Mouse (Mus musculus) heart, postnatal 14 days (tissue): ENCODE results near the gene E330021D16Rik. TPM values are rescaled to one million over a fixed set of nuclear protein-coding genes. Genes with fewer than 3 reads are reported as not detected.
A peak's percentile ranks its signal among the peaks of the same experiment; 100 is the strongest.

Experiments used
- DNase-seq, 2 experiments: peaks; one replicate each; pipeline ENCODE4 v3.0.0; 2021 to 2022
- intact Hi-C: fragments of 180-260 bp; cut with DNase I; formaldehyde crosslinking; loops from one replicate; pipeline ENCODE4 v1.15.1; 2025
- total RNA-seq, 2 experiments: library from RNA; stranded (reverse); gene quantifications; 2 replicates each; pipeline ENCODE4 v1.2.3; 2021

The E330021D16Rik gene
- total RNA-seq, 2 experiments from 2014 or later = not detected

DNA sequence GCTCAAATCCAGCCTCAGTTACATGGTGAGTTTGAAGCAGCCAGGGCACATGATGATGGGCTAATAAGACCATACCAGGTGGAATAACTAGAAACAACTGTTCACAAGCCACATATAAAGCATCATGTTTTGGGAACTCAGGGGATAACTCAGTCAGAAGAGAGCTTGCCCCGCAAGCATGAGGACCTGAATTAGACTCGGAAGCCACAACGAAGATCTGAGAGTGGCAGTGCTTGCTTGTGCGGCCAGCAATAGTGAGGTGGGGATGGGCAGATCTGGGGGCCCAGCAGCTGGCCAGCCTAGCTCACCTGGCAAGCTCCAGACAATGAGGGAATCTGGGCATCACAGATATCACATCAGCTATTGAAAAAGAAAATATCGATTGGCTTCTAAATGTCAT lies 7.8 kb upstream of the E330021D16Rik start:
- DNase-seq = no peak
- intact Hi-C loops = loop anchor here (1.0 to 5.0 kb wide), 5 partner anchors 96 to 319 kb away; no protein-coding TSS in a partner anchor

DNA sequence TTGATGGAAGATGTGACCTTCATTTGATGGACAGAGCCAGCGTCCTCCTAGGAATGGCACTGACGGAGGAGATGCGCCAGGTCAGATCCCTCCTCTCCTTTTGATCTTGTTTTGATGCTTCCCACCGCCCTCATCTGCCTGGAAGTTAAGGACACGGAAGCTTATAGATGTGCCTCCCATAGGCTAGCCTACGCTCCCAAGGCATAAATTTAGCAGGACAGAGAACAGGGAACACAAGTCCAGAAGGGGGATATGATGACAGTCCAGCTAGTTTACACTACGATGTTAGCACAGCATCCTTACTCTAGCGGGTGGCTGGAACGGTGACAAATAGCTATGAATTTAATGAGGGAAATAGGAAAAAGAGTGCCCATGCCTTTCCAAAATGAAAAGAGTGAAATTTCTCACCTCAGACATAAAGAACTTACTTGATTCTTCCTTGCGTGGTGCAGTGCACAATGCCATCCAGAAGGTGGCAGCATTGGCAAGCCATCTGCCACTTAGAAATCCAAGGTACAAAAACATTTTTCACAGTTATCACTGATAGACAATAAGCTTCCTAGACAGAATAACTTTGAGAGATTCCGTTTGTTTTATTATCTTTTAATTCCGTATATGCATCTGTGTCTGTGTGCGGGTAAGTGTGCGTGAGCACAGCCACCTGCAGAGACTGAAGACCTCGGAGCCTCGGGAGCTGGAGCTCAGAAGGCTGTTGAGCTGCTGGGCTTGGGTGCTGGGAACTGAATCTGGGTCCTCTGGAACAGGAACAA lies 6.9 kb upstream of the E330021D16Rik start:
- DNase-seq = peak; percentile 65 to 75
- intact Hi-C loops = loop anchor here (2.0 to 5.0 kb wide), 4 partner anchors 97 to 320 kb away; no protein-coding TSS in a partner anchor

DNA sequence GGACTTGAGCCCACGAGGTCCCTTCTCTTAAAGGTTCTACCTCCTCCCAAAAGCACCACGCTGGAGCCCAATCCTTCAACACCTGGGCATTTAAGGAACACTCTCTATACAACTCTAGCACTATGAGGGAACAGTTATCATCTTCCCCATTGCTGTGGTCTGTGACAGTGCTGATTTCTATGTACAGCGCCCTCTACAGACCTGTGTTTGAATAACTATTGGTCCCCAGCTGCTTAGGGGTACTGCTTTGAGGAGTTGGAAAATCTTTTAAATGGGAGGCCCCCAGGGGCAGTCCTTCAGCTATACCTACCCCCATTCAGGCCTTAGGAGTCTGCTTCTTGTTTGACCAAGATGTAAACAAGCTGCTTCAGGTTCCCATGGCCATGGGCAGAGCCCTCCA lies 5.7 kb upstream of the E330021D16Rik start:
- DNase-seq = no peak
- intact Hi-C loops = loop anchor here (5.0 kb wide), 3 partner anchors 191 to 321 kb away; no protein-coding TSS in a partner anchor

DNA sequence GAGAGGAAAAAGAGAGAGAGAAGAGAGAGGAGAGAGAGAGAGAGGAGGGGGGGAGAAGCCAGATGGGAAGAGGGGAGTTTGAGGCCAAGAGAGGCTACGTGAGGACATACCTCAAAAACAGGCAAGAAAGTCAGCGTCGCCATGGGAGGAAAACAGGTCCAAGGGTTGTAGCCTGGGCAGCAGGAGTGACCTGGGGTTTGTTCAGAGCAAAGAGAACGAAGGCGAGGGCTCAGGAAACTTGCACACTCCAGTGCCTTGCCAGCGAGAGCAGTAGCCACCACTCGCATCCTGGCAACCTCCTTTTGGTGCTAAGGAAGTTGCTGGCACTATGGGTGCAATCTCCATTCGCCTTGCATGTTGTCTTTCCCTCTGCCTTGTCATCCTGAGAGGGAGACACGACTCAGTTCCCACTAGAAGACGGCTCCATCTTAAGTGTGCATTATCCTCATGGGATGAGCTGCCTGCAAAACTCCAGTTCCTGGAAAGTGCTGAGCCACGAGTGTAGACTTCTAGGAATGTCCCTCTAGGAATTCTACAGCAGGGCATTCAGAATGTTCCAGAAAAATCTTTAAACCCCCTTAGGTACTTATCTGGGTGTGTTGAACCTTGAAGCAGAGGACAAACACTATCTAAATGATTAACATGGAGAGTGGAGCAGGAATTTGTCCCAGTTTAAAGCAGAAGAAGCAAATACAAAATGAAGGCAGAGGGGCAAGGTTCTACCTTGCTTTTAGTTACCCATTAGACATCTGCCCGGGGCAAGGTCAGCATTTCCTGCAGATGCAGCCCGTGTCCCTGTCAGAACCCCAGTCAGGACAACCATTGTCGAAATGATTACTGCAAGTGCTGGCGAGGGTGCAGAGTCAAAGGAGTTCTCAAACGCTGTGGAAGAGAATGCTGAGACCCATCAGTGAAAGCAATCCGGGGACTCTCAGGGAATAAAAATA lies 3.8 kb upstream of the E330021D16Rik start:
- DNase-seq = no peak
- intact Hi-C loops = no loop called here

DNA sequence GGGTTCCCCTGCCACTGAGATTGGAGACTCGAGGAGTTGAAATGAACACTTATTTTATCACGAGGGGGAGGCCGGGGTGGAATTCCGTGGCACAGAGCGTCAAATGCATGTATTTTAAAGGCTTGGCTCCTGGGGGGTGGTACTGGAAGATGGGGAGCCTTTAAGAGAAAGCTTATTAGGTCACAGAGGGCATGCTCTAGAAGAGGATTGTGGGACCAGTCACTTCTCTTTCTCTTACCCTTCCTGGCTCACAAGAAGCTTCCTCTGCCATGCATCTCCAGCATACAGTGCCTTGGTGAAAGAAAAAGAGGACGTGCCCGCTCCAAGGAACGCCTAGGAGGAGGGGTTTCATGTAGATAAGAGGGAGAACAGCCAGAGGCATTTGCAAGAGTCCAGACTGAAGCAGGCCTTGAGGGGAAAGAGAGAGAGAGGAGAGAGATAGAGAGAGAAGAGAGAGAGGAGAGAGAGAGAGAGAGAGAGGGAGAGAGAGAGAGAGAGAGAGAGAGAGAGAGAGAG lies 3.0 kb upstream of the E330021D16Rik start:
- DNase-seq = no peak
- intact Hi-C loops = no loop called here

DNA sequence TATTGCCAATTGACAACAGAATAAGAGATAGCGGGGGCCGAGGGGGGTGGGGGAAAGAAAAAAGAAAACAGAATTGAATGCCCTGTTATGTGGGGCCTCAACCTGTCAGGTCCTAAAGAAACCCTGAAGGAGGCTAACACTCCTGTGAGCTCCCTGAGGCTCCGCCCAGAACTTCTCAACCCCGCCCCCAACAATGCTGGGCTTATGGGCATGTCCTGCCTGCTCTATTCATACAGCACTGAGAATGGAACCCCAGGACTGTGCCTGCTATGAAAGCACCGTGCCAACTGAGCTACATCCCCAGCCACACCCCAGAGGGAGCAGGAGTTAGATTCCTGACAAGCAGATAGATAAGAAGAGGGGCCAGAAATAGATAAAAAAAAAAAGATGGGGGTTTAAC lies 2.5 kb upstream of the E330021D16Rik start:
- no peak for DNase-seq
- intact Hi-C loops = no loop called here

DNA sequence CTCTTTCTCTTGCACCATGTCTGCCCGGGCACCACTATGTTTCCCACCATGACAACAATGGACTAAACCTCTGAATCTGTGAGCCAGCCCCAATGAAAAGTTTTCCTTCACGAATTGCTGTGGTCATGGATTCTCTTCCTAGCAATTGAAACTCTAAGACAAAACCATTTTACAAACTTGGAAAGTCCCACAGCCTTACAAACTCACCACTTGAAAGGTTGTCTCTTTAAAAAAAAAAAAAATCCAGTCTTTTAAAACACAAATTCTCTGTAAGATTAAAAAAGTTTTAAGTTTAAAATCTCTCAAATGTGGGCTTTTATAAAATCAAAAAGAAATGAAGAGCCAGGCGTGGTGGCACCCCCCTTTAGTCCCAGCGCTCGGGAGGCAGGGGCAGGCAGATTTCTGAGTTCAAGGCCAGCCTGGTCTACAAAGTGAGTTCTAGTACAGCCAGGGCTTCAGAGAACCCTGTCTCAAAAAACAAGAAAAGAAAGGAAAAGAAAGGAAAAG lies 1.5 kb downstream of the E330021D16Rik start:
- intact Hi-C loops = no loop called here
- no peak for DNase-seq

DNA sequence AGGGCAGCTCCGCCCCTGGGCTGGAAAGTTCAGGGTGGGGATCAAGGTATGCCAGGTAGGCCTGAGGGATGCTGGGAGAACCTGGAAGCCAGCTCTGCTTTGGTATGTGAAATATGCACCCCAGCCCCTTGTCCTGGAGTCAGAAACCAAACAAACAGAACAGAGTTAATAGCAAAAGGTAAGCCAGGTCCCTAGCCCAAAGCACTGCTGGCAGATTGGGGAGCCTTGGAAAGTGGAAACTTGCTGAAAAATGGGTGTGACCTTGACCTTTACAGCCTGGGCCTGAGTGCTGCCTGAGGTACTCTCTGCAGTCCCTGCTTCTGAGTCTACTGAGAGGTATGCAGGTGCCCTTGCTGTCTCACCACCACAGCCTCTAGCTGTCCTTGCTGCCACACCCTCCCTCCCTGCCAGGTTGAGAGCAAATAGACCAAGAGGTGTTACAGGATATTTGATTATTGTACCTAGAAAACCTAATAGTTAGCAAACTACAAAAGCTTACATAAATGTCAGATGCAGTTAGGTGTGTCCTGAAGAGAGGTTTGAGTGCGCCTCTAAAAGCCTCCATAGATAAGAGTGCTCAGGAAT lies 7.7 kb downstream of the E330021D16Rik start:
- intact Hi-C loops = no loop called here
- DNase-seq = no peak

DNA sequence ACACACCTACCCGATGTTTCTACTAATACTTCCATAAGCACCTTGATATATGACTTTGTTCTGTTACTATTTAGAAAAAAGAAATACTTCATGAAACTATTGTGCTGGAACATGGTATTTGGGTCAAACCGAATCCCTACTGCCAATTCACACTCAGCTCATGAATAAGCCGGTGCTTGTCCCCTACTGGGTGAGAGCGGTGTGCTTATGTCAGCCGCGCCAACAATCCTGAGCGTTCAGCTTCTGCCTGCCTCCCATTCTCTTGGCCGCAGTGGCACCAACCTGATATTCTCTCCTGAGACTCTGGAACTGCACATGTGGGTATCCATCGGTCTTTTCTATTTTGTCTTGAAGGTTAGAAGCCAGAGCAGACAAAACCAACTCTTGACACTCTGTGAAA lies 18.5 kb downstream of the E330021D16Rik start:
- intact Hi-C loops = no loop called here
- no peak for DNase-seq

DNA sequence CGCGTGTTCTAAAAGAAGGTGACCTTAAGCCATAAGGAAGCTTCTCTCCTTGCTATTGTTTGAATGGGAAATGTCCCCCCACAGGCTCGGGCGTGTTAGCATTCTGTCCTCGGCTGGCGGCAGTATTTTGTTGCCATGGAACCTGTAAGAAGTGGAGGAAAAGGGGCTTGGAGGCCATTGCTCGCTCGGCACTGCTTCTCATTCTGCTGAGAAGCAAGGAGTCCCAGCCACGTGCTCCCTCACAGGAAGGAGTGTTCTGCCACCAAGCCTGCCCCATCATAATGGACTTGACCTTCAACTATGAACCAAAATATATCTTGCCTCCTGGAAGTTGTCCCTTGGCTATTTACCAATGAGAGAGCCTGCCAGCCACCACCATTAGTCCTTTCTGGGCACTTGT lies 25.1 kb downstream of the E330021D16Rik start:
- DNase-seq = no peak
- intact Hi-C loops = no loop called here

DNA sequence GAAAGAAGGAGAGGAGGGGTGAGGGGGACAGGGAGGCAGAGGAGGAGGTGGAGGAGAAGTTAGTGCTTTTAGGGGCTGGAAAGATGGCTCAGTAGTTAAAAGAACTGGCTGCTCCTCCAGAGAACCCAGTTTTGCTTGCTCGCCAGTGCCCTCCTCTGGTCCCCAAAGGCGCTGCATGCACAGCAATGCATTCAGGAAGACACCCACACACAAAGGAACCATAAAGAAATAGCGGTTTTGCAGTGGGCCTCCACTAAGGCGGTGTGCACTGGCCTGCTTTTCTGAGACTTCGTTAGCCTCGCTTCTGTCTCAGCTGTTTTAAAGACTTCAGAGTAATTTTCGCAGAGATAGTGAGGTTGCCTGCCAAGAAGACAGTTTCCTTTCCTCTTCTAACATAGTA lies 30.1 kb downstream of the E330021D16Rik start:
- intact Hi-C loops = no loop called here
- DNase-seq = no peak

DNA sequence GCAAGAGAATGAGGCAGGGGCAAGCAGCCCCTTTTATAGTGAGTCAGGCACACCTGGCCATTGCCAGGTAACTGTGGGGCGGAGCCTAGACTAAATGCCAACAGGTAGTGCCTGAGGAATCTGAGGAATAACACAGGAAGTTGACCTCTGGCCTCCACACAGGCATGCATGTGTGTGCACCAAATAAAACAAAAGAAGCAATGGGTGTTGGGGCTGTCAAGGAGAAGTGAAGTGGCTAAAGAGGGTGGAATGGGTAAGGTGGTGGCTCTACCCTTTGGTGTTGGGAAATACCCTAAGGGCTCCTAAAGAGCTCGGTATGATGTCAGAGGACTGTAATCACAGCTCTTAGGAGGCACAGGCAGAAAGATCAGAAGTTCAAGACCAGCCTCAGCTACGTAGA lies 32.2 kb downstream of the E330021D16Rik start:
- intact Hi-C loops = no loop called here
- no peak for DNase-seq

DNA sequence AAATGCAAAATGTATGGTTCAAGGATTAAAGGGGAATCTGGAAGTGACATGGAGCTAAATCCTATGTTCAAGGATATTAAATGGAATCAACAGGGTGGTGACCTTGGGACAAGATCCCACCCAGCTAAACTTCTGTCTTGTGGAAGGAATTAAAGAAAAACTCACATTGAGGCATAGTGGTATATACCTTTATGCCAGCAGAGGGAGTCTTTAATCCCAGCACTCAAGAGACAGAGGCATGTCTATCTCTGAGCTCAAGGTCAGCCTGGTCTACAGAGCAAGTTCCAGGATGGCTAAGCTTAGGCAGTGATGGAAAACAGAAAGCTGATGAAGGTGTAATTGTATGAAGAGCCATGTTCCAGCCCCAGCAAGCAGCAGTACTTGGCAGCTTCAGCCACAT lies 39.3 kb downstream of the E330021D16Rik start:
- DNase-seq = no peak
- intact Hi-C loops = no loop called here

DNA sequence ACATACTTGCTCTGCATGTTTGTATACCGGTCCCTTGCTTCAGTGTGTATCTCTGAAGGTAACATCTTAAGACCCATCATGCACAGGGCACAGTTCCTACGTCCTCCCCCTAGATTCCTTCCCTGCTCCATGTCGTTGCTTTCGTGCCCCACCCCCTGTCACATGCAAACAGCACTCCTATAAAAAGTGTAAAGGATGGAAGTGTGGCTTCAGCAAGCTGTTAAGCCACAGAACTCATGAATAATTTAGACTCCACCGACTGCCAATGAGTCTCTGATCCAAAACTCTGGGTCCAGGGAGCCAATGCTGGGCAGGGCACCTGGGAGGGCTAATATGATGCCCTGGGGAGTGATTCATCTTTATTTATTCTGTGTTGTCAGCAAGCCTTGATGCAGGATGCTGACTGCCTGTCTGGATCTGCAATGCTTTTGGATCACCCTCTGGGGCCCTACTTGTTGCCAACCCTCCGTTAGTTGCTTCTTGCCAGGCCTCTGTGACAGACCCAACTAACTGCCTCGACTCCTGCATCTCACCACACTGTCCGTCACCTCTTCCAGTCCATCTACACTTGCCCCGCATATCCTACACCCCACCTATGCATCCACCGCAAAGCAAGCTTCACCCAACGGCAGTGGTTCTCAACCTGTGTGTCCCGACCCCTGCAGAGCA lies 50.8 kb downstream of the E330021D16Rik start:
- DNase-seq = no peak

DNA sequence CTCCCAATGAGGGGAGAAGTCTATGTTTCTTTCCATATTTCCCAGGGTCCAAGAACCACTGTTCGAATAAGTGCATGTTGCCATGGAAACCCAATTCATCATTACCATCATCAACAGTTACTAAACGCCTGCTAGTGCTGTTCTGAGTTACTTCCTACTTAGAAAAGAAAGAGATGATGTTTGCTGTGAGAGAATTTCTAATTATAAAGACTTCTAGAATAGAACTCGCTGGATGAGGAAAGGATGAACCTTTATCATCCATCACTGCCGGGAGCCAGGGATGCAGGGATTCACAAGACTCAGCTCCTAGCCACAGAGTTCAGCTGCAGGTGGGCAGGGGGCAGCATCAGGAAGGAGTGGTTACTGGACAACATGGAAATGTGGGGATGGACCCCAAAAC lies 51.4 kb downstream of the E330021D16Rik start:
- intact Hi-C loops = no loop called here
- DNase-seq = no peak

More for the DNA sequence above, 50.8 kb downstream of the E330021D16Rik start:
- intact Hi-C loops = no loop called here

DNA sequence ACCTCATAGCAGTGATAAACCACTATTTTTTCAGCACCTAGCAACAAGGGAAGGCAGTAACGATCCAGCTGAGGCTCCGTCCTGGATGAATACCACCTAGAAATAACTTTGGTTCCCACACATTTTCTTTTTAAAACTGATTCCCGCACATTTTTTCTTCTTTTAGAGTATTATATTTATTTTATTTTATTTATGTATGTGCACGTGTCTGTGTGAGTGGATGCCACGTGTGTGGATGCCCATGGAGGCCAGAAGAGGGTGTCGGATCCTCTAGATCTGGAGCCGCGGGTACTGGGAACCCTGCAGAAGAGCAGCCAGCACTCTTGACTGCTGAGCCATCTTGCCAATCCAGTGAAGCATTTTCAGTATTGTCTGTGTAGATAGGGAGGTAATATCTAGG lies 52.1 kb downstream of the E330021D16Rik start:
- intact Hi-C loops = no loop called here
- no peak for DNase-seq

DNA sequence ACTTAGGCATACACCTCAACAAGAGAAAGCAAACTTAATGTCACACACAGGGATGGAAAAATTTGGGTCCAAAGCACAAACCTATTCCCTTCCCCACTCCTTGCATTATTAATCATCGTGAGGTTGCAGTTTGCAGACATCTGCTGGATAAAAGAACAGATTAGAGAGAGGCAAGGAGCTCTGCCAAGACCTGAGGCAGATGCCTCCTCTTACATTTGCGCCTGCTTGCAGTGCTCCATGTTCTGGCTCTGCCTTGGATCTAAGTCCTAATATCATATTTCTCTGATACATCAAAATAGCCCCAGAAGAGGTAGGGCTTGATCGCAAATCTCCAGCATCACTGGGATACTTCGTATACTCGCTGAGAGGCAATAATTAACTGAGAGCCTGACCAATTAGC lies 56.9 kb downstream of the E330021D16Rik start:
- no peak for DNase-seq
- intact Hi-C loops = no loop called here

DNA sequence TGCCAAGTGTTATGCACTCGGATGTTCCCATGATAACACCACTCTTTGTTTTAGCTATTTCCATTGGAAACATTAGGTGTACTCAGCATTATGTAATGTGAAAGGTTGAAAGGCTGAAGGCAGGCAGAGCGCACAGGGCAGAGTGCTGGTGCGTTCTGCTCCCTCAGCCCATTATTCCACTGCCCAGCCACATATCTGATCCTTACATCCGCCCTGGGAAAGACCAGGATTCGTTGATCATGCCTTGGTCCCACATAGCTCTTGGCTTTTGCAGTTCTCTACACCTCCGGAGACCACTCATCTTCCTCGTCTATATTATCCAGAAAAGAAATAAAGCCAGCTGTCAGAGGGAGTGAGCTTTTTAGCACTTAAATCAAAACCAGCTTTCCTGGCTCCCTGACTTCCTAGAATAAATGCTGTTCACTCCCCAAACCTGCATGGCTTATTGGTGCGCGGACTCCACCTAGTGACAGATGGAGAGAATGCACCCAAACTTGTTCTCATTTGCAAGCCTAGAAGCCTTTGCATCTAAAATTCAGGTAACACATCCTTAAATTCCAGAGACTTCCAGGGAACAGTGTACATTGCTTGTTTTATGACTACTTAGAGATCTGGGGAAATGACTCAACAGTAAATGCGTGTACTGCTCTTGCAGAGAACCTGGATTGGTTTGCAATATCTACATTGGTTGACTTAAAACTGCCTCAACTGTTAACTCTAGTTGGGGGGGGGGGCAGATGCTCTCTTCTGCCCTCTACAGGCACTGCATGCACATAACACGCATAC lies 61.8 kb downstream of the E330021D16Rik start:
- peak; percentile 55 to 73 for DNase-seq
- intact Hi-C loops = loop anchor here (1.0 to 5.0 kb wide), 2 partner anchors 446 to 911 kb away; no protein-coding TSS in a partner anchor
